Mouse (Mus musculus) brain, embryonic 14.5 days (tissue): ENCODE data around the gene Mylk2. TPM values are rescaled to one million over a fixed set of nuclear protein-coding genes. Genes with fewer than 3 reads are reported as not detected.

Source experiments
- DNase-seq: peaks from one replicate; pipeline ENCODE4 v3.0.0-alpha.2; 2011; ENCODE audit warnings: low read depth
- CTCF ChIP-seq: fragments of 200-500 bp; IDR thresholded peaks from 2 replicates; pipeline ENCODE4 v1.5.1; 2012; ENCODE audit warnings: inconsistent platforms, mild to moderate bottlenecking, moderate library complexity, borderline replicate concordance; ENCODE audit not compliant: insufficient read depth, insufficient read length; ENCODE audit errors: extremely low read depth
- POLR2A ChIP-seq: fragments of 200-500 bp; IDR thresholded peaks from 2 replicates; pipeline ENCODE4 v1.6.1; 2012; ENCODE audit warnings: mild to moderate bottlenecking, inconsistent platforms, borderline replicate concordance; ENCODE audit not compliant: poor library complexity, insufficient read depth, insufficient read length, severe bottlenecking; ENCODE audit errors: extremely low read depth
- polyA plus RNA-seq: library from polyadenylated mRNA; depleted of rRNA; stranded (reverse); fragments of >200 nt; gene quantifications from 2 replicates; pipeline ENCODE4 v1.2.3, GENCODE M21; 2012; rRNA removed

Gene Mylk2
- polyA plus RNA-seq = not detected in 2 replicates

DNA sequence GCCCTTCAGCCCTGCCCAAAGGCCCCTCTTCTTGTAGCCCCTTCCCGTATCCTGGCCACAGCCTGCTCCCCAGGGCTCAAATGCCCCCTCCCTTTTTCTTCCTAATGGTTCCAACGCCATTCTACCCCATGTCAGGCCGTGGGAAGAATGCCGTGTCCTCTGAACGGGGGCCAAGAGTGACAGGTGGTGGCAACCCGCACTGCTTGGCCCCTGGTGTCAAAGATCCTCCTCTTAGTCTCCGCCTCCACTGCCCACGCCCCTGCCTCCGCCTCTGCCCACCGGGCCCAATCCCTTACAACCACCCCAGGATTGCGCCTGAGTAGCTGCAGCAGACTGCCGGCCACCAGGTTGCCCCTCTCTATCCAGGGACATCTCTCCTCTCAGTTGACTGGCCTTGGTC lies at the start of gene Mylk2:
Gene Mylk2 (plus strand): TSS at position 322 of the 400 bp plus-strand sequence.
- no peak for TF ChIP-seq CTCF
- TF ChIP-seq POLR2A = no peak
- no peak for DNase-seq

DNA sequence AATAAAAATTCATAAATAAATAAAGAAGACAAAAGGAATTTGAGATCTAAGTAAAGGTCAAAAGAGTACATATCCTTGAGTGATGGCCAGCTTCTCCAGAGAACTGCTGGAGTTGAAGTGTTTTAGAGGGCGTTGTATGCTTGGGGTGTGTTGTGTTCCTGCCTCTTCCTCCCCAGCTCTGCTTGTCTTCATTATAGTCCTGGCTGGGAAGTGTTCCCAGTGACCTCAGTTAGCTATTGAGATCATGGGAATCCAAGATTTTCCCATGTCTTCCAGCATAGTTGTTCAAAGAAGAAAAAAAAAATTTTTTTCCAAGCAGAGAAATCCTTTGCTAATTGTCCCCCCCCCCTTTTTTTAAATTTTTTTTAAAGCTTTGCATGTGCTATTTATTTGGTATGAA lies 49.3 kb upstream of the Mylk2 start:
- TF ChIP-seq CTCF = no peak
- TF ChIP-seq POLR2A = no peak
- no peak for DNase-seq

DNA sequence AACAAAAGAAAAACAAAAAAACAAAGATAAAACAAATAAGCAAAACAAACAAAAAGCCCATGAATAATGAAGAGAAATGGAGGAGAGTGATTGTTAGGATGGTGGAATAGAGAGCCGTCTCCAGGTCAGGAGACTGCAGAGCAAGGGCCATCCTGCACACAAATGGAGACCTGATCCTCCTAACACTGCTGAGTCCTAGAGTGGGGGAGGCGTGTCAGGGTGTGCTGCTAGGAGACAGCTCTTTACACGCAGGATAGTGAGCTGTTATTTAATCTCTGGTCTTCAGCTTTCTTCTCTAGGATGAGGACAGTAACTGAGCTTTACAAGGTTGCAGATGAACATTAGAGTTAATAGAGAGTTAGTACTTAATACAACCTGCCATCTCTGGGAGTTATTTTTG lies 48.5 kb upstream of the Mylk2 start:
- no peak for DNase-seq
- no peak for TF ChIP-seq POLR2A
- no peak for TF ChIP-seq CTCF

DNA sequence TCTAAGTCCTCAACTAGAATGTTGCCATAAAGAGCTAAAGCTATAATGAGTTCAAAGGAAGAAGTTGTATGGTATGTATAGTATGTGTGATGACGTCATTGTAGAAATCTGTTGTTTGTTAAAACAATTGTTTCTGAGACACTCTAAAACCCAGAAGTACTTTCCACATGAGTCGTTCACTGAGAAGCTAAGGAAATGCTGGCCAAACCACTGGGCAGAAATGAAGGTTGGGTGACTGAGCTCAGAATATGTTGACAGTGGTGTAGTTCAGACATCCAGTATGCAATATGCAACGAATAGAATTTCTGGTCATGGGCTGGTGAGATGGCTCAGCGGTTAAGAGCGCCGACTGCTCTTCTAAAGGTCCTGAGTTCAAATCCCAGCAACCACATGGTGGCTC lies 47.8 kb upstream of the Mylk2 start:
- no peak for DNase-seq
- TF ChIP-seq CTCF = no peak
- no peak for TF ChIP-seq POLR2A

DNA sequence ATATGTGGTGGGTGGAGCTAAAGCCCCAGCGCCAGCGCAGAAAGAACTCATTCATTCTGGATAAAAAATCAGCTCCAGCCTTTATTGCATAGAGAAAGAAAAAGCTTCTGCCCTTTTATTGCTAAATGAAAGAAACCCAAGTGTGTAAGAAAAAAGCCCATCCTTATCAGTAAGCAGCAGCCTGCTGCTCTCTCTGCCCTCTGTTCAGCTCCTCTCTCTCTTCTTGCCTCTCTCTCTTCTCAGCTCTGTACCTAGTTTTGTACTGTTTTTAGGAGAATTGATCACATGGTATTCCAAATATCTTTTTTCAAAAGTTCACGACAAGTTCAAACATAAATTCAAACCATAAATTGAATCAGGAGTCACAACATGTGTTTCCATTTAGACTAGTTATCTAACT lies 32.9 kb upstream of the Mylk2 start:
- no peak for DNase-seq

DNA sequence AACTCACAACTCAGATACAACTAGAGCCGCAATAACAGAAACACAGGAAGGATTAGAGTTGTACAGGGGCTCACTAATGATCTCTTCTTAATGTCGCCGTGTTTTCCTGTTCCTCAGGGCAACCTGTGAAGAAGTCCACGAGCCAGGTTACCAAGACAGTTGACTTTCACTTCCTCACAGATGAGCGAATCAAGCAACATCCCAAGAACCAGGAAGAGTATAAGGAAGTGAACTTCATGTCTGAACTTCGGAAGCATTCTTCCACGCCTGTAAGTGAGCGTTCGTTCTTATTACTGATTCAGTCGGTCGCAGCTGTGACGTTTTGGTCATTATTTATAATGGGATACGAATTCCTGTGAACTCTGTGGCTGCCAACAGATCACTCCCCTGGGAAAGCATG lies 30.3 kb upstream of the Mylk2 start:
- TF ChIP-seq POLR2A = no peak
- TF ChIP-seq CTCF = no peak
- DNase-seq = no peak

More for the DNA sequence above, 32.9 kb upstream of the Mylk2 start:
- TF ChIP-seq CTCF (no peak), POLR2A (no peak)

DNA sequence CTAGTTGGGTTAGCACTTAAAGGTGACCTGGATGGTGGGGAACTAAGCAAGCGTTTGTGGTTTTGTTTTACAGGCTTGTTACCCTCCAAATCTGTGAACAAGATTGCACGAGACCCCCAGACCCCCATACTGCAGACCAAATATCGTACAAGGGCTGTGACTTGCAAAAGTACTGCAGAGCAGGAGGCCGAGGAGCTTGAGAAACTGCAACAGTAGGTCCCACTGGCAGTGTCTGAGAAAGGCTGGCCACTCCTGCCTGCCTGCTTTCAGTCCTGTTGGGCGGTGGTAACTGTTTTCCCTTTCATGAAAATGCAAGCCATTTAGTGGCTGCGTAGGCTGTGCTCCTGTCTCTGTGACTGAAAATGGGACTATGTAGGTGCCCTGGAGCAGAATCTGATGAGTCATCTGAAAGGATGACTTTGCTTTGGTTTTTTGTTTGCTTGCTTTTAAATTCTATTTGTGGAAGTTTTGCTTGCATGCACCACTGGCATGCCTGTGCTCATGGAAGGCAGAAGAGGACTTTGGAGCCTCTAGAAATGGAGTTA lies 27.0 kb upstream of the Mylk2 start:
- no peak for DNase-seq
- no peak for TF ChIP-seq POLR2A

DNA sequence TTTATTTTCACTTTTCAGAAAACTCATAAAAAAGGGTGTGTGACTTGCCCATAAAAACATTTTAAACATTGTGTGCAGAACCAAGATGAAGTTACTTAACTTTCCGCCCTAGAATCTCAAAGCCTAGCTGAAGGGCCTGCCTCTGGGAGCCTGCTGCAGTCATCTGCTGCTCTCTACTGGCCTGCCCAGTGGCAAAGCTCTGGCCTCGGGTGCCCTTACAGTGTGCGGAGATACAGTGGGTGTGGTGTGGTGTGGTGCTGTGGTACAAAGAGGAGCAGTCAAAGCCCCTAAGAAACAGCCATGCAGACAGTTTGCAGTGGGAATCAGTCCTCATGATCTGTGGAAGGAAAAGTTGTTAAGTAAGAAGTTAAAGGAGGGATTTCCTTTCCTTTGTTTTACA lies 23.9 kb upstream of the Mylk2 start:
- no peak for DNase-seq
- no peak for TF ChIP-seq CTCF
- no peak for TF ChIP-seq POLR2A

DNA sequence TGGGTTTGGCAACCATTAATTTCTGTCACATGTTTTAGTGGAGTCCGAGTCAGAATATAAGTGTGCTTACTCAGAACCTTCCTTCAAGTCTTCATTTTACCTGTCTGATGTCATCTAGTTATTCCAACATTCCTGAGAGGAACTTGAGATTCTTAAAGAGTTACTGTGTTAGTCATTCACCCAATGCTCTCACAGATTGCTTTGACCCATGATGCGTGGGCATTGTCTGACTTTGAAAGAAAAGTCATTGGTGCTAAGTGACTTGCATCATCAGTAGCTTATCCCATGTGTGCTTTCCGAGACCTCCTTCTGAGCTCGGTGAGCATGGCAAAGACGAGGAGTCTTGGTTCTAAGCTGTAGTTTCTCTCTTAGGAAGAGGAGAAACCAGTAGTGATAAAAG lies 22.4 kb upstream of the Mylk2 start:
- DNase-seq = no peak
- TF ChIP-seq POLR2A = no peak
- no peak for TF ChIP-seq CTCF

DNA sequence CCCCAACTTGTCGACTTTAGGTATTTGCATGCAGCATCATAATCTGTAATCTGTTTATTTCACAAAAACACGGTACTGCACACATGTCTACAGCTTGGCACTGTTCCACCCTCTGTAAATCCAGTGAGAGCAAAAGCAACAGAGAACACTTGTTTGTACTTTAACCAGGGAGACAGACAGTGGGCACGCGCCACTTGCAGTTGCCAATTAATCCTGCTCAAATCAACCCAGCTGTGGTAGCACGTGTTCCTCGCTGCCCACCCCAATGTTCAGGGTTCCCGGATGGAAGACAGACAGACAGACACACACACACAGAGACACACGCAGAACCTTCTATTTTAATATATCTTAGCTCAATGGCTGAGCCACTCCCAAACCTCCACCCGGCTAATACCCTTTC lies 15.3 kb upstream of the Mylk2 start:
- TF ChIP-seq CTCF = no peak
- no peak for TF ChIP-seq POLR2A
- DNase-seq = no peak

DNA sequence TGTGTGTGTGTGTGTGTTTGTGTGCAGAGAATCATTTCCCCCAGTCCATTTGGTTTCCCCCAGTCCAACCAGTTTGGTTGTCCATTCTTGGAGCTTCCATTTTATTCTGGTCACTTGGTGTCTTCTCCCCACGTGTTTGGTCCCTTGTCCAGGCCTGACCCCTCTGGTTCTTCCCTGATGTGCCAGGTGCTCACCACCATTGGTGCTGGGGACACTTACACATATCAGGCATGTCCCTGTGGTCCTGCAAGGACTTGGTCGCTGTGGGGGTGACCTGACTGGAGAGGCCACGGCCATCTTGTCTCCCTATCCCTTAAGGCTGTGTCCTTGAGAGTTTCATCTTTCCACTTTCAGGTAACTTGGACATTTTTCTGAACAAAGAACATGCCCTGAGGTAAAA lies 14.2 kb upstream of the Mylk2 start:
- TF ChIP-seq POLR2A = no peak
- no peak for TF ChIP-seq CTCF
- DNase-seq = no peak

DNA sequence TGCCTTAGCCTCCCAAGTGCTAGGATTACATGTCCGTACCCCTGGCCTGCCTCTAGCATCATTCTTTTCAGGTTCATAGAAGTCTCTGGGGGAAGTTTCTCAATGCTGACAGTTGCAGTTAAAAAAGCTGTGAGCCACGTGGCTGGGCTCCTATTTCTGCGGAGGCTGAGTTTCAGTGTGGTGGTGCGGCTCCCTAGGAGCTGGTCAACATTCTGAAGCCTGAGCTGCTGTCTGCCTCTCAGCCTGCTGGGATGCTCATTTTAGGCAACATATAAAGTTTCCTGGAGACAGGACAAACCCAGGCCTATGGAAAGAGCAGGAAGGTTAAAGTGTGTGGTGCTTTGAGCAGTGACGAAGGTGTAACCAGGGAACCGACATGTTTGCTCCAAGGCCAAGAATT lies 12.1 kb upstream of the Mylk2 start:
- TF ChIP-seq CTCF (no peak), POLR2A (no peak)
- no peak for DNase-seq
